Mouse (Mus musculus): ENCODE data around the gene Dpyd.

- TF ChIP-seq FLI1 (IDR thresholded peaks at IDR 0.05; ENCODE audit: low read length), result no peak
- TF ChIP-seq GATA1 (IDR thresholded peaks at IDR 0.05; ENCODE audit: borderline replicate concordance, low read length), result no peak
These were observed 566.1 kb downstream of the Dpyd start for GRCm38 (mm10) chr3:119128076-119128475.

Measured in megakaryocyte, embryonic 14.5 days (primary cell).